Mouse (Mus musculus): ENCODE data around the gene Ergic3.

The Ergic3 gene

GRCm38 (mm10) chr2:156021765-156022164 lies 13.9 kb downstream of the Ergic3 start:
- no peak for DNase-seq (ENCODE audit: low read depth, low spot score)
- Histone ChIP-seq H3K36me3 (ENCODE audit: control insufficient read depth, insufficient read depth, low read length, poor library complexity, severe bottlenecking) (peaks cover 4% of the 10 kb centered on the region), H3K27me3 (ENCODE audit: control insufficient read depth, insufficient read depth, low read length, poor library complexity, severe bottlenecking) (no peaks in the 10 kb centered on the region)

- no peaks in the 10 kb centered on the region for H3K27me3 ChIP-seq (ENCODE audit: control insufficient read depth, insufficient read depth, low read length, poor library complexity, severe bottlenecking)
- no peaks in the 10 kb centered on the region for H3K36me3 ChIP-seq (ENCODE audit: control insufficient read depth, insufficient read depth, low read length, poor library complexity, severe bottlenecking)
- DNase-seq (ENCODE audit: low read depth, low spot score), result no peak
Measured at GRCm38 (mm10) chr2:156025482-156025881, 17.6 kb downstream of the Ergic3 start.

- no peak for DNase-seq (ENCODE audit: low read depth, low spot score)
- H3K27me3 ChIP-seq (ENCODE audit: control insufficient read depth, insufficient read depth, low read length, poor library complexity, severe bottlenecking), result no peaks in the 10 kb centered on the region
- no peaks in the 10 kb centered on the region for H3K36me3 ChIP-seq (ENCODE audit: control insufficient read depth, insufficient read depth, low read length, poor library complexity, severe bottlenecking)
Measured at GRCm38 (mm10) chr2:156039390-156039789, 31.5 kb downstream of the Ergic3 start.

DNA sequence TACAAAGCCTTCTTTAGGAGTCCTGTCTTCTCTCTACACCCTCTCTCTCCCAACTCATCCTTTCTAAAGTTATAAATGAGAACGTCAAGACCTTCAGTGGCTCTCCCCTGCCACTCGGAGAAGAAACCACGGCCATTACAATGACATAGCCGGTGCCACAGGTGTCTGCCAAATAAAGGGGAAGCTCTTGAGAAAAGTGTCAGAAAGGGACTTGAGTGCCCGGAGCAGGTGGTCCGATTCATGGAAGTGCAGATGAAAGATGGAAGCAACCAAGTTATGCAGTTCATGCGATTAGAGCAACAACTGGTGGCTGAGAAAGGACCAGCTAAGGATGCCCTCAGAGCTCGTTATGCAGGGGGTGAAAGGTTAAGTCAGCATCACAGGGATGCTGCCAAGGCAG lies 35.1 kb downstream of the Ergic3 start:
- Histone ChIP-seq H3K27me3 (ENCODE audit: control insufficient read depth, insufficient read depth, low read length, poor library complexity, severe bottlenecking) (no peaks in the 10 kb centered on the region), H3K36me3 (ENCODE audit: control insufficient read depth, insufficient read depth, low read length, poor library complexity, severe bottlenecking) (no peaks in the 10 kb centered on the region)
- no peak for DNase-seq (ENCODE audit: low read depth, low spot score)

DNA sequence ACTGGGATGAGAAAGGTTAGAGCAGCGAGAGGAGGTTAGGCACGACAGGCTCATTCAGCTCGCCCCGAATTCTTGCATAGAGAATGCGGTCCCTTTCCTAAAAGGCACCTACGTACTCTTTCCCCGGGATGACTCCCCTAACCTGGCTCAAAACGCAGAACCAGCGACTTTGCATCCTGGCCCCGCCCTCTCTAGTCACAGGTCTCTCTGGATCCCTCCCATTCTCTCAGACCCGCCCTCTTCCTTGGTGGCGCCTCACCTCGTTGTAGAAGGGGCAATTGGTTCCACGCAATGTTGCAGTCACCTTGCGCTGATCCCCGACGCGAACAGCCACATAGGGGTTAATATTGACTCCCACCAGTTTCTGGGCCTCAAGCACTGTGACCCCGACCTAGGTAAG lies 40.1 kb downstream of the Ergic3 start:
- Histone ChIP-seq H3K27me3 (ENCODE audit: control insufficient read depth, insufficient read depth, low read length, poor library complexity, severe bottlenecking) (no peaks in the 10 kb centered on the region), H3K36me3 (ENCODE audit: control insufficient read depth, insufficient read depth, low read length, poor library complexity, severe bottlenecking) (no peaks in the 10 kb centered on the region)
- peak; percentile 38 for DNase-seq (ENCODE audit: low read depth, low spot score)

- DNase-seq (ENCODE audit: low read depth, low spot score), result no peak
- Histone ChIP-seq H3K27me3 (ENCODE audit: control insufficient read depth, insufficient read depth, low read length, poor library complexity, severe bottlenecking) (no peaks in the 10 kb centered on the region), H3K36me3 (ENCODE audit: control insufficient read depth, insufficient read depth, low read length, poor library complexity, severe bottlenecking) (no peaks in the 10 kb centered on the region)
Measured at GRCm38 (mm10) chr2:156052816-156053215, 45.0 kb downstream of the Ergic3 start, which contains the start of gene Fer1l4. TSS of gene Fer1l4 (minus strand) at chr2:156052947.

DNA sequence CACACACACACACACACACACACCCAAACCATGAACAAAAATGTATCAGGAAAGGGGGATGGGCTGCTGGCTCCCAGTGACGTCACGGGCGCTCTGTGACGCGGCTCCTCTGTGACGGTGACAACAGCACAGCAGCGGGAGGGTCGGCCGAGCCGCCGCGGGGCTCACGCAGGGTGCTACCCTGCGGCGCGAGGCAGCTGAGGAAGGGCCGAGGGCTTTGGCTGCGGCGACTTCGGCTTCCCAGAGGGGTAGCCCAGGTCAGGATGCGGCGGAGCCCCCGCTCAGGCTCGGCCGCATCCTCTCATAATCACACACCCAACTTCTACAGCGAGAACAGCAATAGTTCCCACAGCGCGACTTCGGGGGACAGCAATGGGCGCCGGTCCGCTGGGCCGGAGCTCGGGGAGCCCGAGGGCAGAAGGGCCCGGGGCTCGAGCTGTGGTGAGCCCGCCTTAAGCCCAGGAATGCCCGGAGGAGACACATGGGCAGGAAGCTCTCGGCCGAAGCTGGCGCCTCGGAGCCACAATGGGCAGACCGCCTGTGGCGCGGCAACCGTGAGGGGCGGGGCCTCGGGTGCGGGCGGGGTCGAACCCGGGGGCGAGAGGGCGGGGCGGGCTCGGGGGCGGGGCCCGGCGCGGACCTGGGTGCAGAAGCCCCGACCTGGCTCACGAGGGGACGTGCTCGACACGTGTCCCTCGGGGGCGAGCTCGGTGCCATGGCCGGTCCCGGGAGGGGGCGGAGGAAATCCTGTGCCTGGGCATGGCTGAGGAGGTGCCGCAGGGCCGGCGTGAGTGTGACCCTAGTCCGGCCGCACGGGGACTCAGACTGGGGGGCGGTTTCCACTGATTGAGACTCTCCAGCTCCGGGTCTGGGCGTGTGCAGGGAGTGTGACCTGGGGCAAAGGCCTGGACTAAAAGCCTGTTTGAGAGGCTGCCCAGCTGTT lies 57.5 kb downstream of the Ergic3 start, which contains the start of gene Spag4:
TSS of gene Spag4 (plus strand) at position 77 of the 943 bp plus-strand sequence.
- DNase-seq (ENCODE audit: low read depth, low spot score), result peak; percentile 85
- no peaks in the 10 kb centered on the region for H3K36me3 ChIP-seq (ENCODE audit: control insufficient read depth, insufficient read depth, low read length, poor library complexity, severe bottlenecking)
- H3K27me3 ChIP-seq (ENCODE audit: control insufficient read depth, insufficient read depth, low read length, poor library complexity, severe bottlenecking), result no peaks in the 10 kb centered on the region; the same call in 1 of the 2 replicates

- no peaks in the 10 kb centered on the region; the same call in 1 of the 2 replicates for H3K27me3 ChIP-seq (ENCODE audit: control insufficient read depth, insufficient read depth, low read length, poor library complexity, severe bottlenecking)
- no peaks in the 10 kb centered on the region for H3K36me3 ChIP-seq (ENCODE audit: control insufficient read depth, insufficient read depth, low read length, poor library complexity, severe bottlenecking)
- peak; percentile 8 for DNase-seq (ENCODE audit: low read depth, low spot score)
Measured at GRCm38 (mm10) chr2:156066126-156066525, 58.3 kb downstream of the Ergic3 start.

Measured in splenic B cell, adult 2 months (primary cell).